Mouse (Mus musculus) gastrocnemius, adult 2 months (tissue): ENCODE data around the gene Pm20d1. TPM values are rescaled to one million over a fixed set of nuclear protein-coding genes. Genes with fewer than 3 reads are reported as not detected.

Experiments
- DNase-seq: peaks from one replicate; pipeline ENCODE4 v3.0.0; 2022
- H3K27ac ChIP-seq: fragments of 200-600 bp; 2 replicates; pipeline ENCODE4 v1.8.1; 2022; ENCODE audit warnings: mild to moderate bottlenecking
- H3K4me3 ChIP-seq: fragments of 200-600 bp; 2 replicates; pipeline ENCODE4 v1.8.1; 2022; ENCODE audit warnings: mild to moderate bottlenecking, moderate library complexity
- CTCF ChIP-seq: fragments of 200-600 bp; IDR thresholded peaks from 2 replicates; pipeline ENCODE4 v1.8.1; 2022; ENCODE audit warnings: antibody characterized with exemption, mild to moderate bottlenecking, moderate library complexity
- intact Hi-C: fragments of 180-260 bp; cut with DNase I; formaldehyde crosslinking; loops from one replicate; pipeline ENCODE4 v1.15.1; 2025
- long read RNA-seq, 2 experiments: library from polyadenylated mRNA; stranded (forward); transcript quantifications; one replicate each; pipeline ENCODE4 v2.0.0; 2021
- total RNA-seq, 2 experiments: library from RNA; stranded (reverse); gene quantifications; 2 replicates each; pipeline ENCODE4 v1.2.3; 2021

Gene Pm20d1
- 1 to 10 TPM in 1 of 2 experiments, under 1 TPM in 1; 0.26 to 1.3 TPM for total RNA-seq
- long read RNA-seq, experiment 1, full-length matches to known transcripts, result 8 of 14 reads
- long read RNA-seq, experiment 1, partial matches to known transcripts, result 1 of 14 reads
- long read RNA-seq, experiment 1, other reads (novel, unspliced or antisense), result 5 of 14 reads
- long read RNA-seq, experiment 2, full-length matches to known transcripts, result 6 of 8 reads
- long read RNA-seq, experiment 2, partial matches to known transcripts, result 0 of 8 reads
- long read RNA-seq, experiment 2, other reads (novel, unspliced or antisense), result 2 of 8 reads

GRCm38 (mm10) chr1:131797202-131797909 lies at the start of gene Pm20d1:
TSS of gene Pm20d1 (plus strand) at chr1:131797381.
- intact Hi-C loops, result no loop called here
- no peak for TF ChIP-seq CTCF
- DNase-seq, result peak; percentile 62
- Histone ChIP-seq H3K4me3 (peak within 1 kb of the TSS; percentile 68), H3K27ac (peak within 1 kb of the TSS; percentile 74)

DNA sequence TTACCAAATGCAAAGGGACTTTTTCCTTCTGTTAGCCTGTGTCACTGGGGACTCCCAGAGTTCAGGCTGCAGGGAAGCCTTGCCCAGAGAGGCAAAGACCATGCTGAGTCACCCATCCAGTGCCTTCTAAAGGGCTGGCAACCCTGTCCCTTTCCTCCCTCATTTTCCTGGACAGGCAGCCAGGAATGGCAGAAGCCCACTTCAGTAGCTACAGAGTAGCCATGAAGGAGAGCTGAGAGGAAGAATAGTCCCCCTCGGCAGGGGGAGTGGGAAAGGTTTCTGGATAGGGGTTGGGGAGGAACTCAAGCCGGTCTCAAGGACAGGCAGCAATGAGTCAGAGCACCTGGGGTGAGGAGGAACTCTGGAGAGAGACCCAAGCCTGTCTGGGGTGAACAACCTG lies 49.4 kb upstream of the Pm20d1 start:
- no peak overlapping the region for H3K4me3 ChIP-seq
- intact Hi-C loops, result no loop called here
- no peak overlapping the region for H3K27ac ChIP-seq
- TF ChIP-seq CTCF, result no peak
- no peak for DNase-seq

DNA sequence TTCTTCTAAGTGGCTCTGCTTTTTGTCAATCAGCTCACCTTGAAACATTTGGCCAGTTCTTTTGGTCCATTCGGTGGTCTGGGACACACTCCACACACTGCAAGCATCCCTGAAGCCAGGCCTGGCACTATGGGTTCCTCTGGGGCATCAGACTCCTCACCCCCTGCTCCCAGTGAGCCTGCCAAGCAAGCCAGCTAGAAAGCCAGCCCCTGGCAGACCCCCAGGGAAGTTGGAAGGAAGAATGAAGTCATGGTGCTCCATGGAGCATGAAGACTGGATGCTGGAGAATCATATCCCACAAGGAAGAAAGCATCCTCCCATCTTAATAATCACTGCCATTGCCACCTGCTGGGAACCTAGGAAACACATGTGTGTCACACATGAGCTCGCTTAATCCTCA lies 48.5 kb upstream of the Pm20d1 start:
- intact Hi-C loops, result no loop called here
- no peak overlapping the region for H3K27ac ChIP-seq
- H3K4me3 ChIP-seq, result no peak overlapping the region
- DNase-seq, result no peak
- TF ChIP-seq CTCF, result no peak

GRCm38 (mm10) chr1:131749706-131750545 lies 47.3 kb upstream of the Pm20d1 start:
- no peak for TF ChIP-seq CTCF
- Histone ChIP-seq H3K27ac (no peak overlapping the region), H3K4me3 (no peak overlapping the region)
- intact Hi-C loops, result no loop called here
- peak; percentile 13 for DNase-seq

DNA sequence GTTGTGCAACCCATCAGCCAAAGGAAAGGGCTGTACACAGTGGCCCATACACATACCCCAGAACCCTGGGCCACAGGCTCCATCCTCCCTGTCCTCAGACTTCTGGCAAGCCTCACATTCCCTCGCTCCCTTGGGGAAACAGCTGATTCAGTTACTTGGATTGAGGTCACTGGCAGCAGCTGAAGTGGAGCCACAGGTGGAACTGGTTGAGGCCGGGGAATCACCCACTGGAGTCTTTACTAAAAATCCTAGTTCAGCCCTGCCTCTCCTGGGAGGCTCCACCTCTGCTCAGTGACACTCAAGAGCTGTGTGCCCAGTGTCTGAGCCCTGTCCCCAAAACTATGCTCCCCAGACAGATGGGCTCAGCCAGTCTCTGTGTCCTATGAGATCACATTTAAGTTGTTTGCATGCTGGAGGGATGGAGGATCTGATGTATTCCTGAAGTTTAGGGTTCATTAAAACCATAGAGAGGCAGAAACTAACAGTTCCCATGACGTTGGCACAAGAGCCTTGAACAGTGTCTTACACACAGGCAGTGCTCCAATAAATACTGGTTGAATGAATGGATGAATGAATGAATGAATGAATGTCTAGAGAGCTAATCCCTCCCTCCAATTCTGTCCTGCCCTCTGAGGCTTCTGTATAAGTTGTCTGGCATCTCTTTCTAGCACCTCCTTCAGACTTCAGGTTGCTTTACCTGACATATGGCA lies 45.8 kb upstream of the Pm20d1 start:
- H3K27ac ChIP-seq, result no peak overlapping the region; the same call in 1 of the 2 replicates
- intact Hi-C loops, result no loop called here
- DNase-seq, result peak; percentile 81
- no peak overlapping the region for H3K4me3 ChIP-seq
- TF ChIP-seq CTCF, result no peak

DNA sequence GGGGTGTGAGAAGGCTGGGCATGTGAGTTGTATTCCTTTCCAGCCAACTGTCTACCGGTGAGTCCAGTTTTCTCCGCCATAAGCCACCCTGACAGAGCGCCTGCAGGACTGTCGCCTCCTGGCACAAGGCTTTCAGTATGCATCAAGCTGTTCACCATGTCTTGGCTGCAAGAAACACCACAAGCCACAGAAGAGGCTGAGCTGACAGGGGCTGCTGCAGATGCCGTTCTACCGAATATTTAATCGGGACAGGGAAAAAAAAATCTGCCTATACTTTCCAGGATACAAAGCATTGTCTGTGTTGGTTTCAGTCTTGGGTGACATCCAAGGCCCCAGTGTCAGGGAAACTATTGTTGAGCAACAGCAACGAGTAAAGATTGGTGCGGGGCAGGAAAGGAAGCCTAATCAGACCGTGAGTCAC lies 45.3 kb upstream of the Pm20d1 start:
- Histone ChIP-seq H3K27ac (no peak overlapping the region), H3K4me3 (no peak overlapping the region)
- no peak for DNase-seq
- no peak for TF ChIP-seq CTCF
- intact Hi-C loops, result no loop called here

DNA sequence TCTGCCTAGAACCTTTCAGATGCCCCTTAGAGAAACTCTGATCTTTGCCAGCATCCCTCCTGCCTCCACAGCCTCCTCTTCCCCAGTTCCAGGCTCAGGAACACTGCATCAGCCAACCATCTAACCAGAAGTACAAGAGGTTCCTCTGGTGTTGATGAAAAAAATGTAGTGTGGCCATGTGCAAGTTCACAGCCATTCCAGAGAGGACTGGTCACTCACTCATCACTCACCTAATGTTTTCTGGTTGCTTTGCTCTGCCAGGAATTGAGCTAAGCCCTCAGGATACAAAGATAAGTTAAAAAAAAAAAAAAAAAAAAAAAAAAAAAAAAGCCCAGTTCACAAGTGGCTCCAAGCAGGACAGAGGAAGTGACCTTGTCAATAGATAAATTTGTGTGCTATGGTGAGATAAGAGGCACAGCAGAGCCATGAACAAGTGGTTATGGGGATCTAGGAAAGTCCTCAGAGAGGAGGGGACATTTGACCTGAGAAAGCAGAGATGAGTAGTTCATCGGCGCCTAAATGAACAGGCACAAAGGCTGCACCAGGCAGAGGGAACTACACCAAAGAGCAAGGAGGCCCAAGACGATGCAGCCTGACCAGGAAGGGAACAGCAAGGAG lies 42.9 kb upstream of the Pm20d1 start:
- TF ChIP-seq CTCF, result no peak
- intact Hi-C loops, result no loop called here
- H3K4me3 ChIP-seq, result no peak overlapping the region
- DNase-seq, result no peak
- H3K27ac ChIP-seq, result peak overlapping the region; percentile 81

GRCm38 (mm10) chr1:131754916-131755315 lies 42.3 kb upstream of the Pm20d1 start:
- no peak overlapping the region for H3K4me3 ChIP-seq
- peak overlapping the region; percentile 81 for H3K27ac ChIP-seq
- no peak for TF ChIP-seq CTCF
- DNase-seq, result peak; percentile 92
- intact Hi-C loops, result no loop called here

- no peak for TF ChIP-seq CTCF
- intact Hi-C loops, result no loop called here
- Histone ChIP-seq H3K27ac (no peak overlapping the region), H3K4me3 (no peak overlapping the region)
- DNase-seq, result no peak
Measured at GRCm38 (mm10) chr1:131757211-131757610, 40.0 kb upstream of the Pm20d1 start.

- intact Hi-C loops, result no loop called here
- no peak for DNase-seq
- H3K4me3 ChIP-seq, result no peak overlapping the region
- H3K27ac ChIP-seq, result no peak overlapping the region
- no peak for TF ChIP-seq CTCF
Measured at GRCm38 (mm10) chr1:131758796-131759195, 38.4 kb upstream of the Pm20d1 start.

- no peak for TF ChIP-seq CTCF
- Histone ChIP-seq H3K4me3 (no peak overlapping the region), H3K27ac (no peak overlapping the region)
- no peak for DNase-seq
- intact Hi-C loops, result loop anchor here (10.0 kb wide), 1 partner anchor 145 kb away; no protein-coding TSS in a partner anchor
Measured at GRCm38 (mm10) chr1:131759667-131760427, 37.3 kb upstream of the Pm20d1 start.
